Mouse (Mus musculus) layer of hippocampus, adult 2 months (tissue): Measurements from ENCODE around the gene Slc44a2. TPM values are rescaled to one million over a fixed set of nuclear protein-coding genes. Genes with fewer than 3 reads are reported as not detected.

ENCODE experiments used
- DNase-seq, 2 experiments: peaks; one replicate each; pipeline ENCODE4 v3.0.0; 2022; ENCODE audit warnings: low spot score in 2 of 2
- H3K27ac ChIP-seq: fragments of 200-600 bp; 2 replicates; pipeline ENCODE4 v1.8.1; 2022
- H3K4me3 ChIP-seq: fragments of 200-600 bp; 2 replicates; pipeline ENCODE4 v1.8.1; 2022; ENCODE audit warnings: mild to moderate bottlenecking
- CTCF ChIP-seq: fragments of 200-600 bp; conservative IDR thresholded peaks from 2 replicates; pipeline ENCODE4 v1.8.1; 2022; ENCODE audit warnings: antibody characterized with exemption, mild to moderate bottlenecking, moderate library complexity
- long read RNA-seq, 2 experiments: library from polyadenylated mRNA; stranded (forward); transcript quantifications; one replicate each; pipeline ENCODE4 v2.0.0; 2021; ENCODE audit warnings: borderline mapping rate in 2 of 2
- total RNA-seq, 2 experiments: library from RNA; stranded (reverse); gene quantifications; 2 replicates each; pipeline ENCODE4 v1.2.3; 2021

Gene Slc44a2
- 10 to 100 TPM; 50.7 to 52.6 TPM for total RNA-seq
- long read RNA-seq, experiment 1, transcript Slc44a2-210 (22 exons, 3,478 nt): major isoform, 6 of 44 reads
- long read RNA-seq, experiment 1, partial matches to known transcripts: 10 of 44 reads
- long read RNA-seq, experiment 1, other reads (novel, unspliced or antisense): 28 of 44 reads
- long read RNA-seq, experiment 2, partial matches to known transcripts: 7 of 49 reads
- long read RNA-seq, experiment 2, other reads (novel, unspliced or antisense): 38 of 49 reads

DNA sequence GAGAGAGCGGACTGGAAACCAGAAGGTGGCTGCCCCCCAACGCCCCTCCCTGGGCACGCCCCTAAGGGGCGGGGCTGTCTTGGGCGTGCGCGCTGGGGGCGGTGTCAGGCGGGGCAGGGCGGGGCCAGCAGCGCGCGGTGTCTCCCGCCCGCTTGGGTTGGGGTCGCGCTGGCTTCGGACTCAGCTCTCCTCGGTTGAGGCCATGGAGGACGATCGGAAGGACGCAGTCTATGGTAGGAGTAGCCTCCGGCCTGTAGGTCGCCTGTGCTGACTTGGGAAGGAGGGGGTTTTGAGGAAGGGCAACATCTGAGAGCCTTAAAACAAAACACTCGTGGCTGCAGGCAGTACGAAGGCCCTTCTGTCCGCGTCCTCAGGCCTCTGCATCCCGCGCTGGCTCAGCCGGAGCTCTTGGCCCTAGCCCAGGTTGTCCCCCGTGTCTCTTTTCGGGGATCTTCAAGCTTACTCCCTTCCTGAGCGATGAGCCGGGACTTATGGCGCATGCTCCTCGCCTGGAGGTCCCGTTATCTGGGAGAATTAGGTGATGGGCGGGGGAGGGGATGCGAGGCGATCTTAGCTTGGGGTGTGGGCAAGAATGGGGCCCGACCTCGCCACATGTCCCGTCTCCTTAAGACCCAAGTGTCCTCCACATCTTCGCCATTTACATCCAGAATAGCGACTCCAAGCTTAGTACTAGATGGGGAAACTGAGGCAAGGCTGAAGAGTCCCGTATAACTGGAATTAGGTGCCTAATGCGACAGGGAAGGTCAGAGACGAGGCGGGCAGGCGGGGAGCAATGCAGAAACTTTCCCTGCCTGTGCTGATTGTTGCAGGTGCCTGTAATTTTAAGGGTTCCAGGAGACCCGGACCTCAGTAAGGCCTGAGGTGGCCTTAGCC, at the start of gene Slc44a2:
Gene Slc44a2 (plus strand): TSS at position 80 of the 894 bp plus-strand sequence.
- peak; percentile 75 to 84 for DNase-seq
- peak within 1 kb of the TSS; percentile 90 for H3K27ac ChIP-seq
- no peak; the same call in 1 of the 2 replicates for TF ChIP-seq CTCF

DNA sequence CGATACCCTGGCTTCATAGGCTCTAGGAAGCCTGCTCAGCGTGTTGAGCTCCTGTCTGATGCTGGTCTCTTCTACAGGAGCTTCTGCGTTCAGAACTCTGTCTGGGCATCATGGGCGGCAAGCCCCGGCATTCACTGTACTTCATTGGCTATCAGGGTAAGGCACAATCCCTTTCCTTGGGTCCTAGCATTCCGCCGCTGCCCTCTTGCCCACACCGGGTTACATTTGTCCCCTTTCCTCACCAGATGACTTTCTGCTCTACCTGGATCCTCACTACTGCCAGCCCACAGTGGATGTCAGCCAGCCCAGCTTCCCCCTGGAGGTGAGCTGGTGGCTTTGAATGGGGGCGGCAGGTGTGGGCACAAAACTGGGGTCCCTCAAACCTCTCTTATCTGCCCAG, 48.1 kb upstream of the Slc44a2 start:
- no peak overlapping the region for H3K27ac ChIP-seq
- no peak for TF ChIP-seq CTCF
- no peak overlapping the region for H3K4me3 ChIP-seq
- no peak for DNase-seq

More for the DNA sequence above, at the start of gene Slc44a2:
- peak within 1 kb of the TSS; percentile 98 for H3K4me3 ChIP-seq

- no peak overlapping the region for H3K4me3 ChIP-seq
- no peak for DNase-seq
- no peak overlapping the region for H3K27ac ChIP-seq
- TF ChIP-seq CTCF: no peak
Measured at GRCm38 (mm10) chr9:21273094-21273493, 47.4 kb upstream of the Slc44a2 start.

DNA sequence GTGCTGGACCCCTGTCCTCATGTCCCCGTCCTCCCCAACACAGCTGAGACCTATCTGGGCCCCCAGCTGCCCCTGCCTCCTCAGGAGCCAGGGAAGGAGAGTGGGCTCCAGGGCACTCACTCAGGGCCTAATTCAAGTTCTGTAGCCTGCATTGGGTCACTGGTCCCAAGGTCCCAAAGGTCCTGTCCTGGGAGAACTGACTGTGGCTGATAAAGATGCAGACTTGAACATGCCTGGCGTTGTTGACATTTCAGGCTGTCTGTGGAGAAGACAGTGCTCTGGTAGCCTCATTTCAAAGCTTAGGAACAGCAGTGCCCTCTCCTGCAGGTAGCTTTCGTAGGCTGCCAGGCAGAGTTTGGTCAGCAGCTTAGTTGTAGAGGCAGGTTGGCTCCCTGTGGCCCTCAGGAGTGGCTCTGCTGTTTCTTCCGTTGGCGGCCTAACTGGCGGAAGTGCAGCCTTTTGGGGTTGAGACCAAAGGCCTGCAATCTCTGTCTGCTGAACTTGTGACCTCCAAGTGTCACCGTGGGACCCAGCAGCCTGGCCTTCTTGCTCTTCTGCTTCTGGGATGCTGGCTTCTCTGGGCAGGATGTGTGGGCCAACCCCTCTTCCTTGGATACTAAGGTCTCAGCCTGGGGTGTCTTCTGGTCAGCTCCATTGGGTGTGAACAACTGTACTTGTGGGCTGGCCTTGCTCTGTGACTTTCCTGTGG, 46.8 kb upstream of the Slc44a2 start:
- no peak overlapping the region for H3K4me3 ChIP-seq
- no peak for TF ChIP-seq CTCF
- no peak for DNase-seq
- H3K27ac ChIP-seq: no peak overlapping the region

DNA sequence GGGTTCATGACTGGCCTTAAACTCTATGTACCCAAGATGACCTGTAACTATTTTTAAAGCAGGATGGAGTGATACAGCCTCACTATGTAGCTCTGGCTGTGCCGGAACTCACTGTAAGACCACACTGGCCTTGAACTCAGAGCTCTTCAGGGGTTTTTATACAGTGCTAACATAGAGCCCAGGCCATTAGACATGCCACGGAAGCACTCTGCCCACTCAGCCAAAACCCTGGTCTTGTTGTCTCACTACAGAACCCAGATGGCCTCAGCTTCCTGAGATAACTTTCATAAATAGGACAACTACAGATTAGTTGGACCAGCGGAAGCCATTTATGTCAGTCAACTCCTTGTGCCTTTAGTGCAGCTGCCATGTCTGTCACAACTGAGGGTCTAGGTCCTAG, 46.2 kb upstream of the Slc44a2 start:
- no peak overlapping the region for H3K27ac ChIP-seq
- no peak for TF ChIP-seq CTCF
- no peak for DNase-seq

DNA sequence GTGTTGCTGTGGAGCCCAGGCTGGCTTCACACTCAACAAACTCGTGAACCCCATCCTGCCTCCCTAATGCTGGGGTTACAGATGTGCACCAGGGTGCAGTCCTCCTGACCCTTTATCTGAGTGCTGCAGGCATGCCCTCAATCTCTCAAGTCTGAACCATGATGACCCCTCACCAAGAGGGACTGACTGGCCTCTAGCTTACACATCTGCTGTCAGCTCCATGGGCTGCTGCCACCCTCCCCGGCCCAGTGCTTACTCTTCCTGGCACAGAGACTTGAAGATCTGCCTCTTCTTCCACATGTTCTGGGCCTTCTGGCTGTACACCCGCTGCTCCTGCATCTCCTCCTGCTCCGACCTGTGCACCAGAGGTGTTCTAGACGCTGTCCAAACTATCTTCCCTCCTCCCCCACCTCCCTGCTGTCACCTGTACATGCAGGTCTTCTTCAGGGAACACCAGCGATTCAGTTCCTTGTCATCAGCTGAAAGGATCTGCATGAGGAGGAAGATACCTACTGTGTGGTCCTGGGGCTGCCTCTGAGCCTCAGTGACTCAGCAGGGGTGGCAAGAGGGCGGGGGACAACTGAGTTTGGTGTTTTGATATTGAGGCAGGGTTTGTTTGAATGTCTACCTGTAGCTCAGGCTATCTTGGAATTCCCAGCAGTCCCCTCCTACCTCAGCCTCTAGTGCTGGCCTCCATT, 45.3 kb upstream of the Slc44a2 start:
- DNase-seq: no peak
- Histone ChIP-seq H3K27ac (no peak overlapping the region), H3K4me3 (no peak overlapping the region)
- no peak for TF ChIP-seq CTCF

More for the DNA sequence above, 46.2 kb upstream of the Slc44a2 start:
- no peak overlapping the region for H3K4me3 ChIP-seq

- no peak for TF ChIP-seq CTCF
- Histone ChIP-seq H3K27ac (no peak overlapping the region), H3K4me3 (no peak overlapping the region)
- DNase-seq: no peak
Measured at GRCm38 (mm10) chr9:21275727-21276126, 44.8 kb upstream of the Slc44a2 start.

DNA sequence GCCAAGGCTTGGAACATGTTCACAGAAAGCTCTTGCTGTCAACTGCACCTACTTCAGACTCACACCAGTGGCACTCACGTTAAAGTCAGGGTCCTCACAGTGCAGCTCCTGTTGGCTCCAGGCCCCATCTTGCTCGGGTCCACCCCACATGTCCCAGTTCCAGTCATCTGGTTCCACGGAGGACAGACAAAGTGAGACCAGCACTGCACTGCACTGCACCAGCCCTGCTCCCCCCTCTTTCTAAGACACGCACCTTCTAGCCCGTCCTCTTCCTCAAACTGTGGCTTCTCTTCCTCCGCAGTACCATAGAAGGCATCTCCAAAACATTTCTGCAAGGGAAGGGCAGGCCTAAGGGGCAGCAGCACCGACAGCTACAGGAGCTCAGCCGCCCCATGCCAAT, 44.2 kb upstream of the Slc44a2 start:
- no peak for DNase-seq
- H3K4me3 ChIP-seq: no peak overlapping the region
- no peak for TF ChIP-seq CTCF
- H3K27ac ChIP-seq: no peak overlapping the region

GRCm38 (mm10) chr9:21277776-21278175, 42.7 kb upstream of the Slc44a2 start:
- no peak overlapping the region for H3K27ac ChIP-seq
- no peak for DNase-seq
- H3K4me3 ChIP-seq: no peak overlapping the region
- no peak for TF ChIP-seq CTCF

DNA sequence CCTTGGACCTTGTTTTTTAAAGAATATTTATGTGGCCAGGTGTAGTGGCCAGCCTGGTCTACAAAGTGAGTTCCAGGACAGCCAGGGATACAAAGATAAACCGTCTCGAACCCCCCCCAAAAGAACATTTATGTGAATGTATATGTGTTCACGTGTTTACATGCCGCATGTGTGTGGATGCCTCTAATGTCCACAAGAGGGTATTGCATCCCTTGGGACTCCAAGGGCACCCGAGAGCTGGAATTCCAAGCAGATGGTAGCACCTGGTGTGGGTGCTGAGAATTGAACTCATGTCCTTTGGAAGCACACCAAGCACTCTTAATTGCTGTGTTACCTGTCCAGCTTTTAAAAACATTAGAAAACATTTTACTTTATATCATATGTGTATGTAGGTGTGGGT, 36.9 kb upstream of the Slc44a2 start:
- peak; percentile 42 for TF ChIP-seq CTCF
- no peak overlapping the region for H3K4me3 ChIP-seq
- DNase-seq: no peak
- no peak overlapping the region for H3K27ac ChIP-seq

DNA sequence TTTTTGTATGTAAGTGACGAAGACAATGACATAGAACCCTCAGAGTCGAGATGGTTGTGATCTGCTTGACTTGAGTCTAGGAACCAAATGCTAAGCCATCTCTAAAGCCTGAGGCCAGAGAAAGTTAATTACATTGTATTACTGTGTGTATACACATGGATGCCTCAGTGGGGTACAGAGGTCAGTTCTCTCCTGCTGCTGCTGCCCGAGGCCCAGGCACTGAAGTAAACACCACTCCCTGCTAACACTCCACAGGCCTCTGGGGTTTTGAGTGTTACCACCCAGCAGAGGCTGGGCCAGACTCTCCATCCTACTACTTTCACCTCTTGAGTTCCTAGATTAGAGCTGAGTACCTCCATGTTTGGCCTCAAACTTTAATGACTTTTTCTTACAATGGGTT, 36.5 kb upstream of the Slc44a2 start:
- no peak for TF ChIP-seq CTCF
- Histone ChIP-seq H3K27ac (no peak overlapping the region), H3K4me3 (no peak overlapping the region)
- no peak for DNase-seq

DNA sequence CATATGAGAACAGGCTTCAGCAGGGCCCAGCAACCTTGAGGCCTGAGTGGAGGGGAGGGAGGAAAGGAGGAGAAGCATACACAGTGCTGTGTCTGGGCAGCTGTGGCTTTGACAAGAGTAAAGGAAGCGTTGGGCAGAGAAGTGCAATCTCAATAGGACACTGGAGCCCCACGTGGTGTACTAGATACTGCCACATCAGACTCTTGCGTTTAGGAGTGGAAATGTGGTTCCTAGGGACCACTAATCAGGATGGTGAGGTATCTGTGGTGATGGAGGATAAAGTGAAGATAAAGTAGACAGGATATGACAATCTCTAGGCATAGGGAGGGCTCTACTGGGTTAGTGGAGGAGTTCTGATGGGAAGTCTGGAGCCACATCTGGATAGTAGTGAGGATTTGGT, 33.7 kb upstream of the Slc44a2 start:
- peak overlapping the region; percentile 71 for H3K4me3 ChIP-seq
- DNase-seq: no peak
- H3K27ac ChIP-seq: peak overlapping the region; percentile 93
- TF ChIP-seq CTCF: no peak
